ENCODE assay signal across 15 mouse cellular contexts in genomic region chr5:116009884-116010627, GRCm38 (mm10). TPM values are rescaled to one million over a fixed set of nuclear protein-coding genes. Genes with fewer than 3 reads are reported as not detected.
DNase-seq lines count a peak whose midpoint lies in the region; ATAC-seq and TF ChIP-seq lines count a peak whose summit lies in the region.
"Had no signal": no experiment of that assay in that cellular context is flagged by ENCODE, and none has a peak within 500 bp of the region (broad histone marks: within the 10 kb centered on the region; RNA-seq: fewer than 3 reads in every experiment).

No protein-coding gene starts in this region.

- H3K27ac ChIP-seq in lung, embryonic 16.5 days (ENCODE audit: low read length) = peak overlapping the region; percentile 96
- peak overlapping the region; percentile 63 for H3K27ac ChIP-seq in intestine, embryonic 15.5 days
- H3K27ac ChIP-seq in liver, embryonic 14.5 days = no peak overlapping the region
- no peak overlapping the region for H3K27ac ChIP-seq in gastrocnemius, adult 2 months
- H3K27ac ChIP-seq: embryonic facial prominence, embryonic 13.5 days; forebrain, embryonic 15.5 days; hindbrain, embryonic 15.5 days; neural tube, embryonic 13.5 days had no signal

- peak overlapping the region; percentile 0; the same call in 1 of the 2 replicates for H3K9ac ChIP-seq in lung, embryonic 16.5 days (ENCODE audit: low read length)
- H3K9ac ChIP-seq in intestine, embryonic 15.5 days = no peak overlapping the region
- H3K9ac ChIP-seq in liver, embryonic 14.5 days (replicated peaks) = no peak overlapping the region
- H3K9ac ChIP-seq: embryonic facial prominence, embryonic 13.5 days; forebrain, embryonic 15.5 days; hindbrain, embryonic 15.5 days; neural tube, embryonic 13.5 days had no signal

- 60% methylated on average over 2 of the region's 2 CpGs for WGBS in lung, embryonic 16.5 days
- WGBS in intestine, embryonic 15.5 days = 45% methylated on average over 2 of the region's 2 CpGs
- 64% methylated on average over 2 of the region's 2 CpGs for WGBS in liver, embryonic 14.5 days (ENCODE audit: insufficient replicate concordance)

- H3K4me3 ChIP-seq in lung, embryonic 16.5 days (ENCODE audit: low read length) = no peak overlapping the region
- no peak overlapping the region for H3K4me3 ChIP-seq in intestine, embryonic 15.5 days (replicated peaks)
- H3K4me3 ChIP-seq in liver, embryonic 14.5 days (ENCODE audit: insufficient read depth in 1 of 2, low read depth in 2 of 2, low read length in 2 of 2) = no peak overlapping the region
- H3K4me3 ChIP-seq in gastrocnemius, adult 2 months = no peak overlapping the region
- H3K4me3 ChIP-seq: embryonic facial prominence, embryonic 13.5 days; forebrain, embryonic 15.5 days; hindbrain, embryonic 15.5 days; neural tube, embryonic 13.5 days had no signal

- no peak for DNase-seq in lung, postnatal 36 days
- no peak for DNase-seq in liver, embryonic 14.5 days (ENCODE audit: low read depth in 3 of 3, low spot score in 3 of 3)
- DNase-seq in gastrocnemius, adult 2 months = no peak
- DNase-seq in gastrocnemius, postnatal 36 days = no peak
- DNase-seq in thymus, adult 18-20 months = no peak
- DNase-seq: adrenal gland, postnatal 10 days; cerebellum, postnatal 36 days; thymus, postnatal 14 days had no signal

- H3K9me3 ChIP-seq in lung, embryonic 16.5 days (ENCODE audit: control insufficient read depth, low read length) = no peaks in the 10 kb centered on the region
- no peaks in the 10 kb centered on the region for H3K9me3 ChIP-seq in intestine, embryonic 15.5 days
- H3K9me3 ChIP-seq in liver, embryonic 14.5 days (ENCODE audit: control insufficient read depth, low read length) = no peaks in the 10 kb centered on the region
- H3K9me3 ChIP-seq: embryonic facial prominence, embryonic 13.5 days; forebrain, embryonic 15.5 days; hindbrain, embryonic 15.5 days; neural tube, embryonic 13.5 days had no signal

- H3K27me3 ChIP-seq in lung, embryonic 16.5 days (ENCODE audit: control insufficient read depth, insufficient read depth, low read depth, low read length) = no peaks in the 10 kb centered on the region
- H3K27me3 ChIP-seq in intestine, embryonic 15.5 days (replicated peaks) = no peaks in the 10 kb centered on the region
- no peaks in the 10 kb centered on the region for H3K27me3 ChIP-seq in liver, embryonic 14.5 days (ENCODE audit: control insufficient read depth, insufficient read depth, low read length)
- H3K27me3 ChIP-seq: embryonic facial prominence, embryonic 13.5 days; forebrain, embryonic 15.5 days; hindbrain, embryonic 15.5 days; neural tube, embryonic 13.5 days had no signal

- no peak for TF ChIP-seq CTCF in liver, embryonic 14.5 days (IDR thresholded peaks at IDR 0.05; ENCODE audit: low read depth)
- no peak for TF ChIP-seq CTCF in gastrocnemius, adult 2 months (IDR thresholded peaks at IDR 0.05)

- ATAC-seq in lung, embryonic 16.5 days (ENCODE audit: low read depth) = peak; percentile 3; the same call in 1 of the 2 replicates
- ATAC-seq in intestine, embryonic 15.5 days = peak; percentile 42
- peak; percentile 25; the same call in 1 of the 2 replicates for ATAC-seq in liver, embryonic 14.5 days (ENCODE audit: insufficient read depth)
- ATAC-seq: forebrain, embryonic 15.5 days; midbrain, embryonic 16.5 days had no signal

- H3K4me2 ChIP-seq in lung, embryonic 16.5 days (ENCODE audit: low read depth, low read length) = no peak overlapping the region
- no peak overlapping the region; the same call in 1 of the 2 replicates for H3K4me2 ChIP-seq in intestine, embryonic 15.5 days (replicated peaks)
- no peak overlapping the region for H3K4me2 ChIP-seq in liver, embryonic 14.5 days (ENCODE audit: low read depth)
- H3K4me2 ChIP-seq: embryonic facial prominence, embryonic 13.5 days; forebrain, embryonic 15.5 days; hindbrain, embryonic 15.5 days; neural tube, embryonic 13.5 days had no signal

- no peak for TF ChIP-seq EP300 in liver, embryonic 14.5 days (IDR thresholded peaks at IDR 0.05; ENCODE audit: low read depth)

- intact Hi-C loops in gastrocnemius, adult 2 months (cut with DNase I) = loop anchor here (10.0 kb wide), 1 partner anchor 355 kb away; no protein-coding TSS in a partner anchor
- intact Hi-C loops in gastrocnemius, postnatal 36 days (cut with DNase I) = loop anchor here (10.0 kb wide), 1 partner anchor 165 kb away; the partner anchor contains the start of gene Cit

- peaks cover 20% of the 10 kb centered on the region for H3K36me3 ChIP-seq in lung, embryonic 16.5 days (ENCODE audit: control insufficient read depth, insufficient read depth, low read length)
- peaks cover 11% of the 10 kb centered on the region for H3K36me3 ChIP-seq in intestine, embryonic 15.5 days
- peaks cover 47% of the 10 kb centered on the region for H3K36me3 ChIP-seq in liver, embryonic 14.5 days (replicated peaks; ENCODE audit: control insufficient read depth, insufficient read depth, low read depth)

- H3K4me1 ChIP-seq in lung, embryonic 16.5 days (replicated peaks; ENCODE audit: control insufficient read depth, insufficient read depth, low read length) = peaks cover 16% of the 10 kb centered on the region
- 0 out of 2 replicates have a peak, but pooled peaks cover 6% of the 10 kb centered on the region for H3K4me1 ChIP-seq in intestine, embryonic 15.5 days (replicated peaks)
- peaks cover 0 to 4% of the 10 kb centered on the region in 2 experiments; a peak in 3 of 4 replicates for H3K4me1 ChIP-seq in liver, embryonic 14.5 days (replicated peaks; ENCODE audit: control insufficient read depth in 2 of 2, insufficient read depth in 2 of 2, low read length in 1 of 2)
- H3K4me1 ChIP-seq: forebrain, embryonic 15.5 days; hindbrain, embryonic 15.5 days; neural tube, embryonic 13.5 days had no signal

RNA-seq across cellular contexts. Expression of gene Prkab1, which starts 14.3 kb away (rescaled TPM):
- polyA plus RNA-seq in lung, embryonic 16.5 days (2015; fragmentation: Nextera tagmentation; extraction: Ambion mirVana) = 80.2 and 82.8 TPM in 2 replicates
- 68.4 and 69.9 TPM in 2 replicates for polyA plus RNA-seq in intestine, embryonic 15.5 days (2015; fragmentation: Nextera tagmentation; extraction: Ambion mirVana)
- 69.3 and 72.1 TPM in 2 replicates for polyA plus RNA-seq in liver, embryonic 14.5 days (2012; rRNA removed)
- polyA plus RNA-seq in liver, embryonic 14.5 days (2014; fragmentation: Nextera tagmentation; extraction: Ambion mirVana) = 67.2 and 76.5 TPM in 2 replicates
- 10 to 100 TPM; 11.0 to 11.1 TPM for total RNA-seq in gastrocnemius, adult 2 months (2021)
- 10 to 100 TPM in 1 of 2 experiments, 1 to 10 TPM in 1; 9.5 to 12.6 TPM for total RNA-seq in gastrocnemius, postnatal 36 days (2021)

Comparison
In these comparisons a context has a peak if more than half of its experiments do, and no peak if none do; other contexts are left out.
1. H3K27ac ChIP-seq: peak in lung, embryonic 16.5 days (single experiment) and intestine, embryonic 15.5 days (single experiment); none in liver, embryonic 14.5 days (single experiment) and gastrocnemius, adult 2 months (single experiment).
2. Peak in every context shown above with its lines, with median percentiles within 50 percentile points of each other: ATAC-seq.